Mouse (Mus musculus): ENCODE measurements around the gene Tspear. TPM values are rescaled to one million over a fixed set of nuclear protein-coding genes. Genes with fewer than 3 reads are reported as not detected.
A peak's percentile ranks its signal among the peaks of the same experiment; 100 is the strongest.
"Not testable (repeated sequence)": the region's sequence is repeated elsewhere in the genome, so short reads cannot be mapped to it uniquely, and the experiment has no call there.

Gene Tspear
- total RNA-seq, 1 experiment from 2014 or later = 2.8 TPM

GRCm38 (mm10) chr10:77690356-77690807, 4.0 kb downstream of the Tspear start, which contains the start of gene Gm19402:
TSS of gene Gm19402 (minus strand) at chr10:77690757.
- ATAC-seq (replicated peaks in 1 of 2; ENCODE audit: insufficient read depth in 1 of 2, low FRiP score in 2 of 2, low TSS enrichment in 1 of 2, low read depth in 1 of 2, poor library complexity in 2 of 2, severe bottlenecking in 2 of 2) = not testable (repeated sequence)

- ATAC-seq (replicated peaks in 1 of 2; ENCODE audit: insufficient read depth in 1 of 2, low FRiP score in 2 of 2, low TSS enrichment in 1 of 2, low read depth in 1 of 2, poor library complexity in 2 of 2, severe bottlenecking in 2 of 2) = no peak
Measured at GRCm38 (mm10) chr10:77697133-77697532, 10.8 kb downstream of the Tspear start, which contains the start of gene Gm9508. TSS of gene Gm9508 (minus strand) at chr10:77697233.

- no peak for ATAC-seq (replicated peaks in 1 of 2; ENCODE audit: insufficient read depth in 1 of 2, low FRiP score in 2 of 2, low TSS enrichment in 1 of 2, low read depth in 1 of 2, poor library complexity in 2 of 2, severe bottlenecking in 2 of 2)
Measured at GRCm38 (mm10) chr10:77706326-77706725, 20.0 kb downstream of the Tspear start, which contains the start of gene Gm10272. TSS of gene Gm10272 (plus strand) at chr10:77706626.

- ATAC-seq (replicated peaks in 1 of 2; ENCODE audit: insufficient read depth in 1 of 2, low FRiP score in 2 of 2, low TSS enrichment in 1 of 2, low read depth in 1 of 2, poor library complexity in 2 of 2, severe bottlenecking in 2 of 2) = no peak
Measured at GRCm38 (mm10) chr10:77709831-77710230, 23.5 kb downstream of the Tspear start.

GRCm38 (mm10) chr10:77711157-77711556, 24.8 kb downstream of the Tspear start, which contains the start of gene Gm10024:
TSS of gene Gm10024 (plus strand) at chr10:77711457.
- not testable (repeated sequence) for ATAC-seq (replicated peaks in 1 of 2; ENCODE audit: insufficient read depth in 1 of 2, low FRiP score in 2 of 2, low TSS enrichment in 1 of 2, low read depth in 1 of 2, poor library complexity in 2 of 2, severe bottlenecking in 2 of 2)

GRCm38 (mm10) chr10:77713734-77714133, 27.4 kb downstream of the Tspear start:
- ATAC-seq (replicated peaks in 1 of 2; ENCODE audit: insufficient read depth in 1 of 2, low FRiP score in 2 of 2, low TSS enrichment in 1 of 2, low read depth in 1 of 2, poor library complexity in 2 of 2, severe bottlenecking in 2 of 2) = 0 out of 4 replicates have a peak, but pooled peaks have one; percentile 41 to 73

- ATAC-seq (replicated peaks in 1 of 2; ENCODE audit: insufficient read depth in 1 of 2, low FRiP score in 2 of 2, low TSS enrichment in 1 of 2, low read depth in 1 of 2, poor library complexity in 2 of 2, severe bottlenecking in 2 of 2) = no peak
Measured at GRCm38 (mm10) chr10:77715507-77715906, 29.1 kb downstream of the Tspear start, which contains the start of gene Gm10142. TSS of gene Gm10142 (plus strand) at chr10:77715807.

GRCm38 (mm10) chr10:77720299-77720698, 33.9 kb downstream of the Tspear start, which contains the start of gene Krtap12-1:
TSS of gene Krtap12-1 (plus strand) at chr10:77720599.
- ATAC-seq (replicated peaks in 1 of 2; ENCODE audit: insufficient read depth in 1 of 2, low FRiP score in 2 of 2, low TSS enrichment in 1 of 2, low read depth in 1 of 2, poor library complexity in 2 of 2, severe bottlenecking in 2 of 2) = not testable (repeated sequence)

- ATAC-seq (replicated peaks in 1 of 2; ENCODE audit: insufficient read depth in 1 of 2, low FRiP score in 2 of 2, low TSS enrichment in 1 of 2, low read depth in 1 of 2, poor library complexity in 2 of 2, severe bottlenecking in 2 of 2) = no peak
Measured at GRCm38 (mm10) chr10:77724855-77725254, 38.5 kb downstream of the Tspear start.

- no peak for ATAC-seq (replicated peaks in 1 of 2; ENCODE audit: insufficient read depth in 1 of 2, low FRiP score in 2 of 2, low TSS enrichment in 1 of 2, low read depth in 1 of 2, poor library complexity in 2 of 2, severe bottlenecking in 2 of 2)
Measured at GRCm38 (mm10) chr10:77726186-77726585, 39.8 kb downstream of the Tspear start, which contains the start of gene Gm10100. TSS of gene Gm10100 (plus strand) at chr10:77726486.

GRCm38 (mm10) chr10:77728280-77728679, 41.9 kb downstream of the Tspear start:
- ATAC-seq (replicated peaks in 1 of 2; ENCODE audit: insufficient read depth in 1 of 2, low FRiP score in 2 of 2, low TSS enrichment in 1 of 2, low read depth in 1 of 2, poor library complexity in 2 of 2, severe bottlenecking in 2 of 2) = no peak

- 0 out of 4 replicates have a peak, but pooled peaks of 1 of the 2 experiments have one; percentile 28 for ATAC-seq (replicated peaks in 1 of 2; ENCODE audit: insufficient read depth in 1 of 2, low FRiP score in 2 of 2, low TSS enrichment in 1 of 2, low read depth in 1 of 2, poor library complexity in 2 of 2, severe bottlenecking in 2 of 2)
Measured at GRCm38 (mm10) chr10:77729241-77729640, 42.9 kb downstream of the Tspear start.

- no peak for ATAC-seq (replicated peaks in 1 of 2; ENCODE audit: insufficient read depth in 1 of 2, low FRiP score in 2 of 2, low TSS enrichment in 1 of 2, low read depth in 1 of 2, poor library complexity in 2 of 2, severe bottlenecking in 2 of 2)
Measured at GRCm38 (mm10) chr10:77735928-77736327, 49.6 kb downstream of the Tspear start.

GRCm38 (mm10) chr10:77738929-77739328, 52.6 kb downstream of the Tspear start:
- ATAC-seq (replicated peaks in 1 of 2; ENCODE audit: insufficient read depth in 1 of 2, low FRiP score in 2 of 2, low TSS enrichment in 1 of 2, low read depth in 1 of 2, poor library complexity in 2 of 2, severe bottlenecking in 2 of 2) = no peak

- not testable (repeated sequence) for ATAC-seq (replicated peaks in 1 of 2; ENCODE audit: insufficient read depth in 1 of 2, low FRiP score in 2 of 2, low TSS enrichment in 1 of 2, low read depth in 1 of 2, poor library complexity in 2 of 2, severe bottlenecking in 2 of 2)
Measured at GRCm38 (mm10) chr10:77741924-77742688, 55.7 kb downstream of the Tspear start, which contains the start of gene Gm18596. TSS of gene Gm18596 (minus strand) at chr10:77742638.

GRCm38 (mm10) chr10:77750686-77751085, 64.3 kb downstream of the Tspear start:
- ATAC-seq (replicated peaks in 1 of 2; ENCODE audit: insufficient read depth in 1 of 2, low FRiP score in 2 of 2, low TSS enrichment in 1 of 2, low read depth in 1 of 2, poor library complexity in 2 of 2, severe bottlenecking in 2 of 2) = not testable (repeated sequence)

- not testable (repeated sequence) for ATAC-seq (replicated peaks in 1 of 2; ENCODE audit: insufficient read depth in 1 of 2, low FRiP score in 2 of 2, low TSS enrichment in 1 of 2, low read depth in 1 of 2, poor library complexity in 2 of 2, severe bottlenecking in 2 of 2)
Measured at GRCm38 (mm10) chr10:77751254-77751653, 64.9 kb downstream of the Tspear start, which contains the start of gene Gm9736. TSS of gene Gm9736 (minus strand) at chr10:77751354.

GRCm38 (mm10) chr10:77752312-77752711, 65.9 kb downstream of the Tspear start:
- not testable (repeated sequence) for ATAC-seq (replicated peaks in 1 of 2; ENCODE audit: insufficient read depth in 1 of 2, low FRiP score in 2 of 2, low TSS enrichment in 1 of 2, low read depth in 1 of 2, poor library complexity in 2 of 2, severe bottlenecking in 2 of 2)
